Mouse (Mus musculus) retina, embryonic 14.5 days (tissue): Measurements from ENCODE around the gene Sept8.

Source experiments
- DNase-seq: peaks from one replicate; pipeline ENCODE4 v3.0.0-alpha.2; 2015; ENCODE audit warnings: low spot score

The Sept8 gene

DNA sequence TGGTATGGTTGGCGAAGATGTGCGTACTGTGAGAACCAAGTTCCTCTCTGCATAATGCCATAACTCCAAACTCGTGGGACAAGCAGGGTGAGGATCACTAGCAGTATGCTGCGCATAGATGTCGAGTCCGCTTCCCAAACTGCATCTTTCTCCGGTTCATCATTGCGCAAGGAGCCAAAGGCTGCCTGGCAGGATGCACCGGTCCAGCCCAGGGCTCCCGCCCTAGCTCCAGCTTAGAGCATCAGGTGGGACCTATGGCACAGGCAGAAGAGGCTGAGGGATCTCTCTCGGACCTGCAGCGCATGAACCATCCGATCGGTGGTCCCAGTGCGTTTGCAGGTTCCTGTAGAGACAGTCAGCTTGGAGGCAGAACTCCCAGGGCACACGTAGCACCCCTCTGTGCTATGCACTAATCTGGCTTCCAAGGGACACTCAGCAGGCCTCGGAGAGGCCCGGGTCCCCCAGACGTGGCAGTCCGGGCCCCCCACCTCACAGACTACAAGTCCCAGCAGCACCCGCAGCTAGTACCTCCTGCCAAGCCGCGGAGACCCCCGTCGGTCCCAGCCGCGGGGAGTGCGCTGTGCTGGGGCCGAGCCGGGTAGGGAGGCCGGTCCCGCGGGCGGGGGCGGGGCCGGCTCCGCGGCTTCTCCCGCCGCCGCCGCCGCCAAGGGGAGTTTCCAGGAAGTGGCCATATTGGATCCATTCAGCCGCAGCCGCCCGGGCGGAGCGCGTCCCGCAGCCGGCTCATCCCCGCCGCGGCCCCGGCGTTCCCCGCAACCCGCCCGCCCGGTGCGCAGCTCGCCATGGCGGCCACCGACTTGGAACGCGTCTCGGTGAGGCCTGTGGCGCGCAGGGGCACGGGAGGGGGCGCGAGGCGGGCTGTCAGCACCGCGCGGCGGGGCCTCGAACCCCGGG, at the start of gene Sept8:
Gene Sept8 (plus strand): TSS at position 51 of the 915 bp plus-strand sequence.
- DNase-seq, result peak; percentile 71

DNA sequence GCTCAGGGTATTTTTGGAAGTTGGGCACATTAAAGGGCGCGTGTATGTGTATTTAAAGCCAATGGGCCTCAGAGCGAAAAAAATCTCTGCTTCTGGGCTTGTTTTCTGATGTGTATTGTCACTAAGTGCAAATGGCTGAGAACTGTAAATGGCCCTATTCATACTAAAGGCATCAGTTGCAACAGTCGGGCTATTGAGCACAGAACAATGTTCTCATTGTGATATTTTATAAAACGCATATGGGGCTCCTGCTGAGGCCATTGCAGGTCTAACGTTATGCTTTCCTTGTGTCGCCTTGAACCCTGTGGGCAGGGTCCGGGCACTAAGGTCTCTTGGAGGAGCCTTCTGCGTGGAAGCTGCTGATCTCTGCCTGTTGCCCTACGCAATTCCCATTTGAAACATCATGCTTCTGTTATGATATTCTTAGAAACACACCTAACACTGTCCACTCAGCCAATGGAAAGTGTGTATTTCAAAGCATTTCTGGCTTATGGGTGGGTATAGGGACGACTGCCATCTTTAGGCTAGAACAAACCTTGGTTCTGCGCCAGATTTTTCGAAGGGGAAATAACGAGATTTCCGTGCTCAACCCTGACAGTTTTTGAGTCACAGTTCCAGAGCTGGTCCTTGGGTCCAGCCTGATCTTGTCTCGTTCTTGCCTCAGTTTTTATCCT, 49.6 kb upstream of the Sept8 start:
- DNase-seq, result no peak

DNA sequence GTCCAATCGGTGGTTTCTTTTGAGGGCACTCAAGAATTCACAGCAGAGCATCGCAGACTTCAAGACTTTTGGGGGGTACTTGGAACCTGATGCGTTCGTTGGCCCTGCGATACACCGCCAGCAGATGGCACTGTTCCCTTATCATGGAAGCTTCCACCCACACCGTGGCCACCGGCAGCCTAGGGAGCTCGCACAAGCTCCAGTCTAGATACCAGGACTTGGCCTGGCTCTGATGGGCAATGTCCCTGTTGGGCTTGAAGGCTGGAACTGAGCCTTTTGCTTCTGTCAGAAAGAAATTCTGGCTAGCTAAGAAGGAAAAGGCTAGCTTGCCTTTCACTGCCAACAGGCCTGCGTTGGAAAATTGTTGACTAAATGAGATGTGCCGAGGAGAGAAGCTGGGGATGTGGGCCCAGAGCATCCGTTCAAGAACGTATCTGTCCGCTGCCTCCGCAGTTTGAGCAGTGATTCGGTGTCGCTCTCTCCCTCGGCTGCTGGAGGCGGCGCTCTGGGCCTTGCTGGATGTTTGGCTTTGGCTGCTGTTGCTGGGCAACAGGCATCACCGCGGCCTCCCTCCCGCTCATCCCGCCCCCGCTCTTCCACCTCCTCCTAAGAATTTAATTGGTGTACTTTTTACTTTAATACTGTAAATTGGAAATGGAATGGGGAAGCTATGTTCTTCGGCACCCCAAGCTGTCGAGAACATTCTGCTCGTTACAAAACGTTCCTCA, 48.9 kb upstream of the Sept8 start, which contains the start of gene Gm9837:
Gene Gm9837 (minus strand): TSS at position 512 of the 728 bp plus-strand sequence.
- DNase-seq, result peak; percentile 96

DNA sequence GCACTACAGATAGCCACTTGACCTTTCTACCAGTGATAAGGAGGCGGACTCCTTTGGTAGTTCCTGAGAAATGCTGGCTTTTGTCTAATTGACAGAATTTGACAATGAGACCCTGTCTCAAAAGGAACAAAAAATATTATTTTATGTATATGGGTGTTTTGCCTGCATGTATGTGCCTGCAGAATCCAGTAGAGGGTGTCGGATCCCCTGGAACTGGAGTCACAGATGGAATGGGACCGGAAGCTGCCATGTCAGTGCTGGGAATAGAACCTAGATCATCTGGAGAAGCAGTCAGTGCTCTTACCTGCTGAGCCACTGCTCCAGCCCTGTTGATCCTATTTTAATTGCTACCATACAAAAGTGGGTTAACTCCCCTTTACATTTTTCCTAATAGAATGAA, 46.3 kb upstream of the Sept8 start:
- no peak for DNase-seq

DNA sequence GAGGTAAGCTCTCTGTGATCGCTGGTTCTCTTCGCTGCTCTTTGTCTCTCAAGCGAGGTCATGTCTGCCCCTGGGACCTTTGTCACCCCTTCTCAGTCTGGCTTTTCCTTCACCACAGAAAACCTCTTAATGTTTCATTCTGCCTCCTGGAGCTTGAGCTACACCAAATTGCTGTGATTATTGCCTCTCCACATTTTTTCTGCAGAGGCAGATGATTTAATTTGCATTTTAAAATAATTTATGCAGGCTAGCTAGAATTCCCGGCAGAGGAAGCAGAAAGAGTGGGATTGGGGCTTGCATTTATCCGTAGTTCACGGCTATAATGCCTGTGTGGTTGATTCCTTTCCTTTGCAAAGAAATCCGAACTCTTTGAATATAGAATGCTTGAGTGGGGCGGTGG, 43.4 kb upstream of the Sept8 start:
- DNase-seq, result no peak

DNA sequence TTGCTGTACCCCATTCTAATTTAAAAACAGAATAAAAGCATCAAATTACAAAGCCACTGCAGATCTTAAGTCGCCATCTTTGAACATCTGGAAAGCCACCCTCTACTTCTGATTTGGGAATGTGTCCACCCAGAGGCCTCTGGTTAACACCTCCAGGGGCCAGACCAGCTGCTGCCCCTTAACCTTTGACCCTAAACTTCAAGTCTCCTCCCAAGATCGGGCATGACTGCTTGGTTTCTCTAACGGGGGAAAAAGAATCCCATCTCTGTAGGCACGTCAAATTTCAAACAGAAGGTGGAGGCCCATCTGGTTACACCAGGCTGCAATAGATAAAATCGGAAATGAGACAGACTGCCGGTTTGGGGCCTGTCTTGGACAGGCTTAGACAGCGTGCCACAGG, 41.2 kb upstream of the Sept8 start:
- DNase-seq, result no peak

DNA sequence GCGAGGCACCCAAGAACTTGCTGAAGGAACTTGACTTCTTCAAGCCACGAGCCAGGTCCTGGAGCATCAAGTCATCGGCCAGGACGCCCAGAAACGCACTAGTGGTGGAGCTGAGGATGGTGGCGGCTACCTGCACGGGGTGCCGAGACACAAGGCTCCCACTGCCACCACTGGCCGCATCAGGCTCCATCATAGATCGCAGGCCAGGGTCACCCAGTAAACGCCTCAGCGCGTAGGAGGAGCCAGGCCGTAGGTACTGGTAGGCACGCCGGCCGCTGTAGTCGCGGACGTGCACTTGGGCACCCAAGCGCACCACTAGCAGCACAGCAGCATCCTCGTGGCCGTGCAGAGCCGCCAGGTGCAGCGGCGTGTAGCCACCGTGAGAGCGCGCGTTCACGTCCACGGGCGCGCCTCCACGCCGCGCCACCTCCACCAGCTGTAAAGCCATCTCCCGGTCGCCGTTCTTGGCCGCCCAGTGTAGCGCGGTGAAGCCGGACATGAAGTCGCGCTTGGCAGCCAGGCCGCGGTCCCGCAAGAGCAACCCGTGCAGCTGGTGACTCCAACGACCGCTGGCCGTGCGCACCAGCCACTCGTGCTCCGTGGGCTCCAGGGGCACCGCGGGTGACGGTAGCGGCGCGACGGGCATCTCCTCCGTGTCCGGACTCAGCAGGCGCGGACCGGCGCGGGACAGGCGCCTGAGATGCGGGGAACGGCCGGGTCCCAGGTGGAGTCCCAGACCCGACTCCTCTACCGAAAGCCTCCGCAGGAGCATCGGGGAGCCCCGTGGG, 40.5 kb upstream of the Sept8 start:
- DNase-seq, result no peak

DNA sequence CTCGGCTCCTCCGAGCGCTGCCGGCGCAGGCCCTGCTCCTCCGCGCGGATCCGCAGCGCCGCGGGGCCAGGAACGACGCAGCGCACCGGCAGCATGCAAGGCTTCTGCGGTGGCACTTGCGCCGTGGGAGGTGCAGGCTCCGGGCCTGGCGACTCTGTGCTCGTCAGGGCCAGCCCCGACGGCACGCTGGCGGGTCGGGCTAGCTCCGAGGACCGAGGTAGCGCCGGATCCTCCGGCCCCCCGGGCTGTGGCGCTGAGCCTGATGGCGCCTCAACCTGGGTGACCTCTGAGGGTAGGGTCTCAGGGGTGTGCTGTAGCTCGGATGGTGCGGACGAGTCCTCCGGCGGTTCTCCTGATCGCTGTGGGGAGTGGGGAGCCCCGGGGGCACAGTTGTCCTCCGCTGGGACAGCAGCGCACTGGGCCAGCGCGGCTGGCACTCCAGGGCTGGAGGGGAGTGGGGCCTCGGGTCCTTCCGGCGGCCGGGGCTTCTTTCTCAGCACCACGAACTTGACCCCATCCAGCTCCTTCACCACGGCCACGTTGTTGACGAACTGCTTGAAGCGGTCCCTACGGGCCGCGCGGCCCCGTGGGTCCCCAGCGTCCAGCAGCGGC, 39.8 kb upstream of the Sept8 start:
- peak; percentile 52 for DNase-seq

DNA sequence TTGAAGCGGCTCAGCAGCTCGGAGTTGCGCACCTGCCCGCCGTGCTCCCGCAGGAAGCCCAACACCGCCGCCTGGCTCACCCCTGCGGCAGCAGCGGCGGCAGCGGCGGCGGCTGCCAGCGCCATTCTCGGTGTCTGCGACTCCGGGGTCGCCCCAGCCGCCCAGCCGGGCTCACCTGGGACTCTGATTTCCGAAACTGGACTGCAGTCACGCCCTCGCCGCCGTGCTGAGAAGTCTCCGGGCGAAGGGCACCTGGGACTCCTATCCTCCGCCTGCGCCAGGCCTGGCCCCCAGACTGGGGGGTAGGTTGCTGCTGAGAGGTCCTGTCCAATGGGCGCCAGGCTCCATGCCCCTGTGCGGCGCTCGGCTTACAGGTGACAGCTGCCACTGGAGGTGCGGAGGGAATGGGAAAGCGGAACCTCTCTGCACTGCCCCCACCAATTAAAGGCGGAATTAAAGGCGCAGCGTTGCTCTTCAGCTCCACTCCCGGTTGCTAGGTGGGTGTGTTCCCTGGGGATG, 39.2 kb upstream of the Sept8 start, which contains the start of the genes Gm9945 and Sowaha:
Gene Gm9945 (plus strand): TSS at position 384 of the 519 bp plus-strand sequence.
Gene Sowaha (minus strand): TSS at position 492 of the 519 bp plus-strand sequence.
- DNase-seq, result peak; percentile 59

DNA sequence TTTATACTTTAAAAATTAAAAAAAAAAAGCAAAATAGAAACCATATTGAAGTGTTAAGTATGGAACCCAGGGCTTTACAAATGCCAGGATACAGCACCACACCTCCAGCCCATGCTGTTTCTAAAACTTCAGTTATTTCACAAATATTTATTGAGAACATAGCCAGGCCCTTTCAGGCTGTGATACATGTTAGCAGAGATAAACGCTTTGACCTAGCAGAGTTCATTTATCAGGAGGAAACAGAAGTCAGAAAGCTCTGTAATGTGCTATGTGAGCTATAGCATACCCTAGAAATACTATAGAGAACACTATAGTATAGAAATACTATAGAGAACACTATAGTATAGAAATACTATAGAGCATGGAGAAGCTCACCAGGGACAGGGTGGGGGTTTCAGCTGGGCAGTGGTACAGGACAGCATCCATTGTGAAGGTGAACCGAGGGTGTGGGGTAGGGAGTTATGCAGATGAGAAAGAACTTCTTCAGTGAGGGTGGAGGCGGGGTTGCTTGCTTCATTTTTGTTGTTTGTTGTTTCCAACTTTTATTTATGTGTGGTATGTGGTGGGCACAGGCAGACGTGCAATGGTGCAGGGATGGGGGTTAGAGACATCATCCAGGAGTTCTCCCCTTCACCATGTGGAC, 37.8 kb upstream of the Sept8 start:
- no peak for DNase-seq

DNA sequence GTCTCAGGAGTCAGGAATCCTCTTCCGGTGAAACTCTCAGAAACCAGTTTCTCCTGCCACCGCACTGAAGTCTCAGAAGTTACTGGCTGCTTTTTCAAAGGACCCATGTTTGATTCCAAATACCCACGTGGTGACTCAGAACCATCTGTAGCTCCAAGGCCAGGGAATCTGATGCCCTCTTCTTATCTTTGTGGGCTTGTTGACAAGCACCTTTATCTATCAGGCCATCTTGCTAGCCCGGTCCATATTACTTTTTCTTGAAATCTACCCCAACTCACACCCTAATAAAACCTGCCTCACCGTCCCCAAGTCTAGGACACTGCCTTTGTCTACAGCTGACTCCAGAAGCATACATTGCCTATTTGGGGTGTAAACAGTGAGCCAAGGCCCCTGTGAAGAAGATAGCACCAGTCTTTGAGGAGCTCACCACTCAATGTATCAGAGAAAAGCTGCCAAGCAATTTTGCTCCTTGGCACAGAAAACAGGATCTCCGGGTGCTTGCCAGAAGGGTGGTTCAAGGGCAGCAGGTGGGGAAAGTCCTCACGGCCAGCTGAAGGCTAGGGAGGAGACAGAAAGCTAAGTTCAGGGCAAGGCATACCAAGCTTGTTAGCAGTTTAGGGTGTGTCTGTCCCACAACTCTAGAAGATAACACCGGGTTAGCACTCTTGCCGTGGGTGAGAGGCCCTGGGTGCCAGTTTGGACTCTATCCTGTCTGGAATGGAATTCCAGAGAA, 35.7 kb upstream of the Sept8 start:
- no peak for DNase-seq

DNA sequence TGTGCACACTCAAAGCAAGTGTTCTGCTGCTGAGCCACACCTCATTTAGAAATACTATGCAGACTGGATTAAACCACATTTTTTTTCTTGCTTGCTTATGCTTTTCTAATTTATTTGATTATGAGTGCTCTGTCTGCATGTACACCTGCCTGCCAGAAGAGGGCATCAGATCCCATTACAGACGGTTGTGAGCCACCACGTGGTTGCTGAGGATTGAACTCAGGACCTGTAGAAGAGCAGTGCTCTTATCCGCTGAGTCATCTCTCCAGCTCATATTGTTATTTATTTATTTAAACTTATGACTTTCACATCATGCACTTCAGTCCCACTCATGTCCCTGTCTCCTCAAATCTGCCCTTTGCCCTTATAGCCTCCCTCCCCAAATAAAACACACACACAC, 33.3 kb upstream of the Sept8 start:
- no peak for DNase-seq

DNA sequence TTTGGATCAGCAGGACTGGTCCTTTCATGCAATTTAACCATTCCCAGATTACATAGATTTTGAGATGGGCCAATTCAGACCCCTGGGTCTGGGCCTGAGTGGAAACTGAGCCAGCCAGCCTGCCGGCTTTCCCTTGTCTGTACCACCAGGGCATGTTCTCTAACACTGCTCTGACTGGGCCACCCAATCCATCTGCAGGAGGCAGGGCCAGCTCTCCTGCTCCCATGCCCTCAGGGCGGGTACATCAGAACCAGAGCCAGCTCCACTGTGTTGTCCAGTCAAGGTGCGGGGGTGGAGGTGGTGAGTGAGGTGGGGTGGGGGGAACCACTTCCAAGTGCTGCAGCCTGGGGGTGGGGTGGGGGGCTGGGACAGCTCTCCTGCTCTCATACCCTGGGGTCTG, 32.7 kb upstream of the Sept8 start:
- DNase-seq, result no peak

DNA sequence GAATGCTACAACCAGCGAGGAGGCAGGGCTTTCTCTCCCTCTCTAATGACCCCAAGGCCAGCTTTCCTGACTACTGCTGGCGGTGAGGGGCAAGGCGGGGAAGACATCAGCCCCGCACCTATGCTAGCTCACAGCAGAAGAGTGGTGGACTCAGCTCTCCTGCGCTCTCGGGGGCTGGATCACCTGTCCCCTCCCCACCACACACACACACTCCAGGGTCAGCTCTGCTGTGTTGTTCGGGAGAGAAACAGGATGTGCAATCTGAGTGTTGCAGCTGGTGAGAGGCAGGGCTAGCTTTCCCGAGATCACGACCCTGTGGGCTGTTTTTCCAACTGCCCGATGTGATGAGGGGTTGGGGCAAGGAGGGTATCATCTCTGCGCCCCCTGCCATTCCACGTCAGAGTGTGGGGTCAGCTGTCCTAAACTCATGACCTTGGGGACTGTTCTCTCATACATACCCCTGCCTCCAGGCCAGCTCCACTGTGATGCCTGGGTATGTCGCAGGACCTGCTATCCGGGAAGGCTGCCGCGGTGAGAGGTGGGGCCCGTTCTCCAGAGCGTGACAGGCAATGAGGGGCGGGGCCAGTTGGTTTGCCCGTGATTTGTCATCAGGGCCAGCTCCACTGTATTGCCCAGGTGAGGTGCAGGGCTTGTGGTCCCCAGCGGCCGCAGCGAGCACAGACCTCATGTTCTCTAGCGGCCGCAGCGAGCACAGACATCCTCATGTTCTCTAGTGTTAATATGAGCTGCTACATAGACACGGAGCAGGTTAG, 32.0 kb upstream of the Sept8 start:
- DNase-seq, result no peak

DNA sequence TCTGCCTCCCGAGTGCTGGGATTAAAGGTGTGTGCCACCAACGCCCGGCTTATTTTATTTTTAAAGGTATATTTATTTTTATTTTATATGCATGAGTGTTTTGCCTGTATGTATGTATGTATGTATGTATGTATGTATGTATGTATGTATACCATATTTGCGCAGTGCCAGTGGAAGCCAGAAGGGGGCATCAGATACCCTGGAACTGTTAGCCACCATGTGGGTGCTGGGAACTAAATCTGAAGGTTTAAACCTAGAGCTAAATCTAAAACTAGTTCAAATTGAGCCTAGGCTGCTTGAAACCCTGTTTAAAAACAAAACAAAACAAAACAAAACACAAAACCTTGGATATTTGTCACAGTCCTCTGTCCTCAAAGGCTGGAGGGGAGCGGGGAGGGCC, 30.1 kb upstream of the Sept8 start:
- no peak for DNase-seq

DNA sequence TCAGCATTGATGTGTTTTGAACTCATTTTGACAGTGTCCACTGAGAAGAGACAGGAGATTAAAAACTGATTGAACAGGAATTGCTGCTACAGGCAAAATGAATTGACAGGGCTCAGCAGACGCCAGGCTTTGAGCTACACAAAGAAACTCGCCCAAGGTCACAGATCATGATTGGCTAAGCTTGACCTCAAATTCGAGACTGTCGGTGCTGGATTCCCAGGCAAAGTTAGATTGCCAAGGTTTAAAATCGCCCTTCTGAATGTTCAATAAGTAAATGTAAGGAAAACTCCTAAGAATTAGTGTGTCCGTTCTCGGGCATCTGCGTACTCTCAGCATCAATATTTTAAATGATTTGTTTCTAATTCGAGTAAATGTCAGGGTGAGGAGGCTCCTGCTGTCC, 29.6 kb upstream of the Sept8 start:
- no peak for DNase-seq

DNA sequence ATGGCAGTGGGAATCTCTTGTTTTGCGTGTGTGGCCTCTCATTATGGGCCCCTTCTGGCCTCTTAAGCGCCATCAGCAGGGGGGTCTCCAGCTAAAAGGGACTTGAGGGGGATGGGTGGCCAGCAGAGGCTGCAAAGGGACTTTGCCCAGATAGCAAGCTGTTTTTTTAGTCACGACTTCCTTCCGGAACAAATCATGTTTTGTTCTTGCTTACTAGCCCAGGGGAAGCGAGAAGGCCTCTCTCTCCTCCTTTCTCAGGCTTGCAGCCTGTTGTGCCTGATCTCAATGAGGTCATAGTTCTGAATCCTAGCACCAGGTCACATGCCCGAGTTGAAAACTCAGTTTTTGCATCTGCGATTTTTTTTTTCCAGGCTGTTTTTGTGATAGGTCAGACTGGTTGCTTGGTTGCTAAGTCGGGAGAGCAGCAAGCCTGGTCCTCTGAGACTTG, 27.1 kb upstream of the Sept8 start:
- peak; percentile 82 for DNase-seq

DNA sequence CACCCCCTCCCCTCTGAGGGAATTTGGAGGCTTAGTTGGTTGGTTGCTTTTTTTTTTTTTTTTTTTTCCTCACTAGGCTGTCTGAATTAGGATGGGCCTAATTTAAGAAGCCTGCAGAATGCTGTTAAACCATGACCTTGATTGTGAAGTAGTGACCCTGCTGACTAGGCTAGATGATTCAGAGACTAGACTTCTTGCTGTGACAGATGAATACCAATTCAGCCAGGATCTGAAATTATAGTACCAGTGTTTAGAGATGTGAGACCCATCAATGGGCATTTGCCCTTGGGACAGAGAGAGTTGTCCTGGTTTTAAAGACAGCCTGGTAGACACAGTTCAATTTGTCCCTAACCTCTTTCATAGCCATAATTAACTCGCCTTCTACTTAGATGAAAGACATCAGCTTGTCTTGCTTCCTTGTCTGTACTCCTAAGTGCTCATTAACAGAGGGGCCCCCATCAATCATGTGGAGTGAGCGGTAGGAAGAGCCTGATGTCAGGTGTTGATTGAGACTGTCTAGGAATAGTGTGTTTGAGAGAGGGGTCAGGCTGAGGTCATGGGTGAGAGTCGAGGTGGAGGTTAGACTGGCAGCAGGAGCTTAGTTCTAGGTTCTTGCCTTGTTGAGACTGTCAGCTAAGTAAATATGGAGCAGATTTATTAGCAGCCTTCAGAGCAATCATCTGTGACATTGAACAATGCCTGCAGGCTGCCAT, 25.7 kb upstream of the Sept8 start:
- DNase-seq, result peak; percentile 73
